Mouse (Mus musculus): ENCODE data around the gene Reln. TPM values are rescaled to one million over a fixed set of nuclear protein-coding genes. Genes with fewer than 3 reads are reported as not detected.

Gene Reln
- total RNA-seq, 2 experiments from 2014 or later: not detected

DNA sequence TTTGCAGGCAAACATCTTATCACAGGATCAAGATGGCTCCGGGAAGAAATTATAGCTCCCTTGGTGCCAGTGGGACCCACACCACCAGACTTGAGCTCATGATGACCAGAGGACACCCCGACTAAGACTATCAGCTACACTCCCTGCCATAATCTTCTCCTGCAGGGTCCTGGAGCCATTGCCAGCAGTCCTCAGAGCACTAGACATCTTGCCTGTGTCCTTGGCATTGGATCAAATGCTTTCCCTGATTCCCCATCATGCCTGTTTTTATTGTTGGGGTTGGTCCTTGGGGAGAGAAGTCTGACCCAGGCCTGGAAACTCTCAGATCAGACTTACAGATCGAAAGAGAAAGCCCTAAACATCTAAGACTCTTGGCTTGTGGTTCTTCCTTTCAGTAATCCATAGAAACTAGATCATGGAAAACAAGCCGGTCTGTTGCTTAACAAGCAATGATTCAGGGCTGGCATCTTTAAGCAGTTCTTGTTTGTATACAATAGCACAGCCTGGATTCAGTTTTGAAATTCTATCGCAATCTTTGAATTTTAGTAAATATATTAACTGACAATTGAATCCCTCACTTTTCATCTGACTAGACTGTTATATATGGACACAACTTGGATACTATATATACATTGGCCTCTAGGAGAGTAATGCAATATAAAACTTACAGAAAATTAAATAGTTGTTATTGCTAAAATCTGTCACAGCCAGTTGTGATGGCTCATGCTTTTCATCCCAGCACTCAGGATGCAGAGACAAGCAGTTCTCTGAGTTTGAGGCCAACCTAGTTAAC lies 212.6 kb downstream of the Reln start:
- no peak for ATAC-seq (replicated peaks; ENCODE audit: poor library complexity, severe bottlenecking)

DNA sequence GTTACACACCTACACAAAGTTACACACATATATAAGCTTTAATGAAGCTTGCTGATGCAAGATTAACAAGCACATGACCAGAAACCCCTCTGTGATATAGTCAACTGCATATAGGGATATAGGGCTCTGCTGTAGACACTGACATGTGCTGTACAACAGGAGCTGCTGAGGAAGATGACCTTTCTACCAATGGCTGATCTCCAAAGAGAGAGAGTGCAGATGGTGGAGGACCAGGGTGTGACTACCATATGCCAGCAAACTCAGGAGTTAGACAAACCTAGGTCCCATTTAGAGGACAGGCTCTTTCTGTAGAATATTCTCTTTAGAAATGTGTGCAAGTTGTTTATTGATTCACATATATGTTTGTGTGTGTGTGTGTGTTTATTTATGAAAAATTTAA lies 216.9 kb downstream of the Reln start:
- ATAC-seq (replicated peaks; ENCODE audit: poor library complexity, severe bottlenecking): no peak

DNA sequence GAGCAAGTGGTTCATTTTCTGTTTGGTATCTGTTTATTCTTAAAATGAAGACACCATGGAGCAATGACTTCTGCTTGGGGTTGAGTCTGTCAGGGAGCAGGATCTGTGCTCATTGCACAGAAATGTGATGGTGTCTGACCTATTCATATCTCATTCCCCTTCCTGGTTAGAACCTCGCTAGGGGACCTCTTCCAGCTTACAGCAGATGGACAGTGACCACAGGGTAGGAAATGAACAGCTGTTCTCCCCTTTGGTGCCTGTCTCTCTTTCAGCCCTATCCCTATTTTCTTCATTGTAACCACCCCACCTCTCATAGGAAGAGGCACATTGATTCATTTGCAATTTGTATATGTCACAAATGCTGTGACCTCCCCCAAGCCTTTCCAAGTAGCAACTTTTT lies 225.2 kb downstream of the Reln start:
- no peak for ATAC-seq (replicated peaks; ENCODE audit: poor library complexity, severe bottlenecking)

DNA sequence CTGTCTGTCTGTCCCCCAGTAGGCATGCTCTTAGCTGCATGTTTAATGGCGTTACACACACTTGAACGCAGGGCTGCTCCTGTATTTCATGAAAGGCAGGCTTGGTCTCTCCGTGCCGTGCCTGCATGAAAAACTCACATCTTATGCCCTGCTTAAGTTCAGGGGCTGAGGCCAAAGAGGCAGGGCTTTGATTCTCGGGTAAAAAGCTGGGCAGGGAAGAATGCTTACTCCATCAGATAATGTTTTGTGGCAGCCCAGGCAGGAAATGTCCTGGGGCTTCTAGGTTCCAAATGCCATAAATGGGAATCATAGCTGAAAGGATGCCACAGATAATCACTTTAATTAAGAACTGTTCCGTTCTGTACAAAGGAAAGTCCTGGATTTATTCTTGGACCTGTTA lies 226.0 kb downstream of the Reln start:
- no peak for ATAC-seq (replicated peaks; ENCODE audit: poor library complexity, severe bottlenecking)

DNA sequence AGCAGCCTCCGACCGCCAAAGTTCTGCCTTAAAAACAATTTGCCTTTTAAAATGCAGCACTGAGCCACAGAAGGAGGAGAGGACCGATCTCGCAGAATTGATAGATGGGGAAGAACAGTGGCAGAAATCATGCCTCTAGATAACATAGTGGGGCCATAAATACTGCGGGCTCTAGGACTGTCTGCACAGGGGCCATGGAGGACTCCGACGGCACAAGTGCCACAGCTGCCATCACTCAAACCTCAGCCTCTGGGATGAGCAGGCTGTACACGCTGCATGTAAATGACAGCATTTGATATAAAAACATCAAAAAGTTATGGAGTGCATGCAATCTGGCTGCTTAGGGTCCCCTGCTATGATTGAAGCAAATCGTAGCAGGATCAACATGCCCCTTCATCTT lies 227.6 kb downstream of the Reln start:
- ATAC-seq (replicated peaks; ENCODE audit: poor library complexity, severe bottlenecking): no peak

DNA sequence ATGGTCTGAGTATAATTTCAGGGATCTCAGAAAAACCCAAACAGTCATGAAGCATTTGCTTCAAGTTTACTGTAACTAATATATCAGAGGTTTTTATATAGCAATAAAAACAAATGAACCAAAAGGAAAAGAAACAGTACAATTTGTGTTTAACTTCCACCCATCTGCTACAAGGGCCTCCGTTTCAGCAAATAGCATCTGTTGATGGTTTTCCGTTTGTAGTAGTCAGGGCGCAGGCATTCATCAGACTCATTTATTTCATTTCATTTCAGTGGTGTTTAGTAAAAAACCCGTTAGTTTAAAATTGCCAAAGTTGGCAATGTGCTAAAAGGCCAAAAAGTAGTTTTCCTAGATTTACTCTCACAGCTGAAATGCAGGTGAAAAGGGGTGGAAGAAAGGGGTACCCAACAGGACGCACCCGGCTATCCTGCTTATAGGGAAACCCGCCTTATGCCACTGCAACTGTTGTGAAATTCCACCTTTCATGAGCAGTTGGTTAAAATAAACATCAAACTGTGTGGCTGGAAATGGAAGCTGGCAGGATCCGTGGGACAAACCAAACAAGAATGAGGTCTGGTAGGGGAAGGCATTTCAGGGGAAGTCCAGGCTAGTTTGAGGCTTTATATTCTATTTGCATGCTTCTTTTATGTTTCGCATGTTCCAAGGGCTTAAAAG lies 237.6 kb downstream of the Reln start:
- no peak for ATAC-seq (replicated peaks; ENCODE audit: poor library complexity, severe bottlenecking)

DNA sequence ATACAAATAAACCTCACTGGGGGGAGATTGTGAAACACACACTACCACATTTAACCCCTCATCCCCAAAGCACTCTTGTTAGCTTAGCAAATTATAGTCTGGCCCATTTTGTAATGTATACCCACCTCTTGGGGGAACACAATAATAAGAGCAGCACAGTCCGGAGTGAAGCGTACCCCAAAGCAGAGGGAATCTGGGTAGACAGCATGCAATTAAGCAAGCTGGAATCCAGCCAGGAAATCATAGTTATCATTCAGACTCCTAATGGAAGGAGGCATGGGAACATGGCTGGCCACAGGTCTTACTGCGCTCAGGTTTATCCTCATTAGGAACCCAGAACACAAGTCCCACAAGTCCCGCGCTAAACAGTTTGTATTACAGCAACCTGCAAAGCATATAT lies 249.5 kb downstream of the Reln start:
- ATAC-seq (replicated peaks; ENCODE audit: poor library complexity, severe bottlenecking): no peak

DNA sequence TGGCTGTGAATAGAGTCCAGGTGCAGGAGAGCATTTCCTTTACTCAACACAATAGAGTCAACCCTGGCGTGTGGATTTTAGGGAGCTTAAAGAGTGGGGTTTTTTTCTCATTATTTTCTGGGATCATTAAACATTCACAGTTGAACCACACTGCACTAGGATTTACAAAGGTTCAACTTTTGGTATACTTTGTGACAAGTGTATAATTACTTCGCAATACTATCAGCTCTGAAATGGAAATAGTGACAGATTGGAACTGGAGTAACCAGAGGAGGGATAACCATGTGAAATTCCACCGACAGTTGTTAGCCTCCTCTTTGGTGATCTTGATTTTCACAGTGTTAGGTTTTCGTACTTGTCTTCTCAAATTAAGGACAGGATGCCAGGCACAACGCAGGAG lies 250.5 kb downstream of the Reln start:
- ATAC-seq (replicated peaks; ENCODE audit: poor library complexity, severe bottlenecking): no peak

DNA sequence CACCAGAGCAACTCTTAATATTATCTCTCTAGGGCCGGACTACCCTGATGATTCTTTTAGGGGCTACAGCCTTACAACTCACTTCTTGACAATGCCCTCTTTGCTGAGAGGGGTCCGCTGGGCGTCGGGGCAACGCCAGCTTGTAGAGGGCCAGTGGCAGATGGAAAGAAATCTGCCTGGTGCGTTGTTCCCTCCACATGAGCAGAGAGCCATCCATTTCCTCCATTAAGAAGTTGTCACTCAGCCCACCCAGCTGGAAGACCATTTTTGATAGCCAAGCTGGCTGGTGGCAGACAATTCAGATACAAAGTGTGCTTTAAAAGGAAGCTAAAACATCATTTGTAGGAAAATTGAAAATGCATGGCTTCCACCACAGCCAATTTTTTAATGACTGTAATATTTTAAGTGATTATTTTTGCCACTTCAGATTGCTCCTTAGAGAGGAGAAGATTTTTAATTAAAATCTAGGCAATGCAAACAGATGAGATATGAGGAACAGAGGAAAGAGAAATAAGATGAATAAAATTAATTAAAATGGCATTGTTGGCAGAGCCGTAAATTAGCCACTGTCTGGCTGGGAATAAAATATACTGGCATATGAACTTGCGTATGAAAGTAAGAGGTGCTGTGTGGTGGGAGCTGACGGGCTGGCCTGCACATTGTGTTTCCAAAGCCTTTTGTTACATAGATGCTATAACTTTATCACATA lies 251.2 kb downstream of the Reln start:
- ATAC-seq (replicated peaks; ENCODE audit: poor library complexity, severe bottlenecking): no peak

DNA sequence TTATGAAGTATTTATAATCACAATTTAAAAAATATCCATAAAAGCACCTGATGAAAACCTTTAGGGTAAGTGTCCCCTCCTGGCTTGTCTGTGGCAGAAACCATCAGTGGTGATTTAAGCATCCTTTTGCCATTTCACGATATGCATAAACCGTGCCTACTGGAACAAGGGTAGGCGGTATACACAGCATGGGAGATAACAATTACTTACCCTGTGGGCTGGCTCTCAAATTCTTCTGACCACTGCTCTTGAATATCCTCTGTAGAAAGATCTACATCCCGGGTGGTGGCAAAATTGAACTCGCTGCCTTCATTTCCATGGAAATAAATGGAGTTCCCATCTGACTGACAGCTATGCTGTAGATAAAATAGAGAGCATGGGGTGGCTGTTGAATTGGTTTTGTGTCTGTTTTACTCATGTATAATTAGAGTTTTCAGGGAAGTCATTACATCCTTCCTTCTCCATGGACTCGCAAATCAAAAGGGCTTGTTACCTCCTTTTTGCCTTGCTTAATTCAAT lies 264.0 kb downstream of the Reln start:
- no peak for ATAC-seq (replicated peaks; ENCODE audit: poor library complexity, severe bottlenecking)

DNA sequence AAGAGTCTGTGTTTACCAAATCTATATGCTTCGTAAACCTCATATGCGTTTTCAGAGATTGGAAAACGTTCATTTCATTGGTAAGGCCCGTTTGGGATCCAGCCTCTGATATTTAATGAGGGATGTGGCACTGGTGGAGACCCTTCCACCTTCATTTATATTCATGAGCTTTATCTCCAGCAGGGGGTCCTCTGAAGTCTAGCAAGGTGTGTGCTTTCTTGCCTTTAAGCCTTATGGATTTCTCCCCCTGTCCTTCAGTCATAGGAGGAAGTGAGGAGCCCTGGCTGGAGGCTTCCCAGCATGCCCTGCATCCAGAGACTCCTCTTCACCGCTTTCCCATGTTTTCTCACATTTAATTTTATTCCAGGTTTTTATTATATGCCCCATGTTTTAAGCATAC lies 269.5 kb downstream of the Reln start:
- ATAC-seq (replicated peaks; ENCODE audit: poor library complexity, severe bottlenecking): no peak

DNA sequence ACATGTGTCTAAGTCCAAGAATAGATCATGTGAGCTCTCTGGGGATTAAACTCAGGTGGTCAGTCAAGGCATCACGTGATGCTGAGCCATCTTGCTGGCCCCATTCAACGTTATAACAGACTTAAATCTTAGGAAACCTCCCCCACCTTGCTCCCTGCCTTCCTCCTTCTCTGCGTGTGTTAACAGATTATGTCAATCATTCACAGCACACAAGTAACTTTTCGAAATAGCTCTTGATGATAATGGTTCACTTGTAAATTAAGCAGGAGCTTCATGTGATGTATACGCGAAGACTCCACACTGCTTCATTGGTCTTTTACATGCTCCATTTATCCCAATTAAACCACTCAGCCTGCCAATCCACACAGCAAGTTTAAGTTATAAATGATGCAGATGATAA lies 271.9 kb downstream of the Reln start:
- ATAC-seq (replicated peaks; ENCODE audit: poor library complexity, severe bottlenecking): no peak

DNA sequence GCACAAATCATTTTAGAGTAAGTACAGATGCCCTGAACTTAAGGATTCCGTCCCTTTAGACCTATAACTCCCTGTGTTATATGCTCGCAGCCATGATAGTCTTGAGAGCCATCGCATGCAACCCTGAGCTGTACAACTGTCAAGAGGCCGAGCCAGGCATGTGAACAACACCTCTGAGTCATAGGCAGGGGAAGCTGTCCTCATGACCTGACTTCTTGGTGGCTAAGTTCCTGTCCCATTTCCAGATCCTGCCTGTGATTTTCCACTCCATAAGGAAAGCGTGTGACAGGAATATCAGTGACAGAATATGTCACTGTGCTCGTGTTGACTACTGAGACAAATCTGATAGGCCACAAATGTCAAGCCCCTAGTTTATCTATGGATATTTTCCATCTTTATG lies 285.3 kb downstream of the Reln start:
- ATAC-seq (replicated peaks; ENCODE audit: poor library complexity, severe bottlenecking): no peak

DNA sequence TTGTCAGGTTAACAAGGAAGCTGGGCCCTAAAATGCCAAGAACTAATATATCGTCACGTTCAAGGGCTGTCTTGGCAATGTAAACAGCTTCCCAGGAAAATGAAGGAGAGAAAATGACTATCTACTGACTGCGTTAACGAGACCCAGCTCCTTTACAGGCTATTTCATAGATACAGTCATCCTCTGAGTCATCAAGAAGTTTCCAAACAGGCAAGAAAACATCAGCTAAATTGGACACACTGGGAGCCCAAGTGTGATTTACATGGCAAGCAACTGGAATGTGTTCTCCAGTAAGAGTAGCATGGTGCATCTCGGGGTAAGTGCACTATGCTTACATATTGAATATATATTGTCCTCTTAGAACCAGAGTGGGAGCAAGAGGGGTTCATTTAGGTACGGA lies 302.7 kb downstream of the Reln start:
- ATAC-seq (replicated peaks; ENCODE audit: poor library complexity, severe bottlenecking): no peak

DNA sequence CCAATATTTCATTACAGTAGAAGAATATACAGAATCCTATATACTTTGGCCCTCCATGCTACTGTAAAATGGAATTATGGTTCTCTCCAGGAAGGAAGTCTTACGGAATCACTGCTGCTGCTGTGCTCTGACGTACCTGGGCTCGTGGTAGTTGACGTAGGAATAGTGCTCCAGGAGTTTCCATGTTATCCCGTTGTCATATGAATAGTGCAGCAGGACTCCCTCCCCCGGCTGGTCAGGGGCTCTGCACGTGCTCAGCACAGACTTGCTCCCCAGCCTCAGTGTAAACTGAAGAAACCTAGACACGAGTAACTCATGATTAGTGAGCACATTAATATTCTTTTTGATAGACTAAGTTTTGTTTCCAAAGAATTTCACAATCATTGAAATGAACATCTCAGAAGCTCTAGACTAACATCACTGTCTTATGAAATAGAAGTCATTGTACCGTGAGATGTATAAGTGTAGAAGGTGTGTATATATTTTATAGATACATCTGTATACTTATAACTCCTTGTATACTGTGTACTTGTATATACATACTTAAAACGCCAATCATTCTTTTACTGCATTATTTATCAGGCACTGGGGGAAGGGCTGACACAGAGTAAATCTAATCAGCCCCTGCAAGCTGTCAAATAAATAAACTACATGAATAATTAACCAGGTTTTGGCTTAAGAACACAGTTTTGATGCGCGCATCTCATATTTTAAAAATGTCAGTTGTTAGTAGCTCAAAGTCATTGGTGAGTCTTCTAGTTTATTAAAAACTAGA lies 304.9 kb downstream of the Reln start:
- ATAC-seq (replicated peaks; ENCODE audit: poor library complexity, severe bottlenecking): no peak

DNA sequence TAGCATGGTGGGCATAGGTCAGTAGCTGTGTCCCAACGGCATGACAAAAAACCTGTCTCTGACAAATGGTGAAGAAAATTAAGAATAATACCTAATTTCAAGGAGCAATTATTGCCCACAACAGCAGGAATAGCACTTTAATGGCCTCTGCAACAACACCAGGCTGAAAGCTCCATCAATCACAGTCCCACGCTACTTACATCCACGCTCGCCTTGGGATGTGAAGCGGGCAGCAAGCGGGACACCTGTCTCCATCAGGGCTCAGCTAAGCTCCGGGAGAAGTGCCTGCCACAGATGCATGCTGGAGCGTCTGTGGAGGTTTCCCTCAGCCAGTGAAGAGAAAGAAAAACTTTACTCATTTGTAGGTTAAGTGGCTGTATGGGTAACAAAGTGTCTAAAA lies 309.3 kb downstream of the Reln start:
- no peak for ATAC-seq (replicated peaks; ENCODE audit: poor library complexity, severe bottlenecking)

DNA sequence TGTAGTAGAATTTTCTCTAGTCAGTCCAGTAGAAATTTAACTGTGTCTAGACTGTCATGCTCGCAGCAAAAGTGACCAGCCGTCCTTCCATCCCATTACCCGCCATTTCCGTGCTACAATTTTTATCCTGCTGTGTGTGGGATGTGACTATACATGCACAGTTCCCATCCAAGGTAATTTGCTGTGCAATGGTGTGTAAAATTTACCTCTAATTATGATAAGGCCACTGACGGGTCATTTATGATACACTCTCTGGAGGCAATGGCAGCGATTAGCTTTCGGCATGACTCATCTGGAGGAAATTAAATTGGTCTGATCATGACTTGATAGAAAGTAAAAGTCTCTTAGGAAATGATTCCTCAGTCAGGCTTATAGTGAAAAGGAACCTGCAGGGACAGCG lies 311.5 kb downstream of the Reln start:
- ATAC-seq (replicated peaks; ENCODE audit: poor library complexity, severe bottlenecking): no peak

DNA sequence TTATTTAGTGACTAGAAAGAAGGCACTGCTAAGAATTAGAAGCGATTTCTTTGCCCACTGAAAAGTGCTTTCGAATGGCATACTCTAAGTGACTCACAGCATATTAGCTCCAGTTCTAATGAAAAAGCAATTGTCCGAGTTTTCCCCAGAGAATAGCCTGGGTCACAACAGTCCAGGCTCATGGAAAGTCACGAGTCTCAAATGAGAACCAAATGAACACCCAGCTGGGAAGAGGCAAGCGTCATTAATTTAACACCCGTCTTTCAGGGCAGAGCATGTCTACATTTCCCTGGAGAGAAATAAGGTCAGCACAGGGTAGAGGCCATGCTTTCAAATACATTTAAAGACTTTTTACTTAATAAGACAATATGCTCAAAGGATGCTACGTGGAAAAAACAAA lies 312.8 kb downstream of the Reln start:
- no peak for ATAC-seq (replicated peaks; ENCODE audit: poor library complexity, severe bottlenecking)

DNA sequence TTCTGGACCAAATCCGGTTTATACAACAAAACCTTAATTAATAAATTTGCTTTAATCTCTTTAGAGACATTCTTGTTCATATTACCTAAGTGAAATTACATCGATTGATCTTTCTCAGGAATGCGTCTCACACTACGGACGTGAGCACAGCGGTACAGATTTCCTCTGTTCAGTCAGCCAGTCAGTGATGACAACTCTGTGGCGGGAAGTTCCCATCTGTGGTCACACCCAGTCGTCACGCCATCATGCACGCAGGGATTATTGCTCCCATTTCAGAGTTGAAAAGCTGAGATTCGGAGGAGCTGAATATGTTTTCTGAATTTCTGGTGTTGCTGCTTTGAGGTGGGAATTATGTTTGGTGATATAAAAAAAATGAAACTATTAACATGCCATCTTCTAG lies 316.1 kb downstream of the Reln start:
- ATAC-seq (replicated peaks; ENCODE audit: poor library complexity, severe bottlenecking): no peak

DNA sequence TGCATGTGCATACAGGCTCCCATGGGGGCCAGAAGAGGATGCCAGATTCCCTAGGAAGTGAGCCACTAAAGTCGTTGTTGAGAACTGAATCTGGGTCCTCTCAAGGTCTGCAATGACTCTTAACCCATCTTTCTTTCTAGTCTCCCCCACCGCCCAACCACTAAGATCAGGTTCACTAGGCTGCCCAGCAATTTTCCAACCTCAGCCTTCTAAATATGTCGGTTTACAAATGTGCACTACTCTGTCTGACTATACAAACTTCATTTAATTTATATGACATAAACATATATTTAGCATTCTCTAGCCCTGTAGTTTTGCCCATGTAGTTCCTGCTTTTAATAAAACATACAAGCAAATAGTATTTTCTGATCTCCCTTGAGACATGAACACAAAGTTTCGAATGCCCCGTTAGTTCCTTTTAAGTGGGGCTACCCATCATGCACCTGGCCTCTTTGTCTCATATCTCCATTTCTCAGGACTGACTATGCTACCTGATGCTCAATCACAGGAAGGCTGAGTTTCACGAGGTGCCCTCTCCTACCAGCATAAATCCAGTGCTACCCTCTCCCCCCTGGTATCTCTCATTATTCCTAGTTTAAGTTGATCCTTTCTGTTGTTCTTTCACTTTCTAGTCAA lies 317.1 kb downstream of the Reln start:
- no peak for ATAC-seq (replicated peaks; ENCODE audit: poor library complexity, severe bottlenecking)

Data from granulocyte monocyte progenitor cell, adult 5-6 weeks (primary cell).